Mouse (Mus musculus) heart, embryonic 14.5 days (tissue): ENCODE measurements around the gene S100a11. TPM values are rescaled to one million over a fixed set of nuclear protein-coding genes. Genes with fewer than 3 reads are reported as not detected.

Source experiments
- polyA plus RNA-seq: library from polyadenylated mRNA; unstranded; fragments of >200 nt; fragmentation: Nextera tagmentation; extraction: Ambion mirVana; gene quantifications from 2 replicates; pipeline ENCODE4 v1.2.1, GENCODE M21; 2014

The S100a11 gene
- polyA plus RNA-seq, 1 experiment from 2014 or later: 961 TPM

Other genes starting within 250 kb of the S100a11 start
- gene Flg, start 247.0 kb upstream of the S100a11 start, polyA plus RNA-seq: not detected in 2 replicates
- not detected in 2 replicates for gene Hrnr, start 200.7 kb upstream of the S100a11 start, polyA plus RNA-seq
- not detected in 2 replicates for gene Rptn, start 126.8 kb upstream of the S100a11 start, polyA plus RNA-seq
- gene Tchh, start 78.2 kb upstream of the S100a11 start, polyA plus RNA-seq: 0.42 and 0.47 TPM in 2 replicates
- gene Tchhl1, start 51.7 kb upstream of the S100a11 start, polyA plus RNA-seq: not detected in 2 replicates
- gene S100a10, start 34.6 kb downstream of the S100a11 start, polyA plus RNA-seq: 211 and 238 TPM in 2 replicates
- not detected in 2 replicates for gene Tdpoz2, start 132.2 kb downstream of the S100a11 start, polyA plus RNA-seq
- gene Tdpoz1, start 155.8 kb downstream of the S100a11 start, polyA plus RNA-seq: not detected in 2 replicates
- gene Gm37596, start 172.6 kb downstream of the S100a11 start, polyA plus RNA-seq: not detected in 2 replicates